Comparison of ENCODE assay signal across 8 mouse cellular contexts in the genomic region with DNA sequence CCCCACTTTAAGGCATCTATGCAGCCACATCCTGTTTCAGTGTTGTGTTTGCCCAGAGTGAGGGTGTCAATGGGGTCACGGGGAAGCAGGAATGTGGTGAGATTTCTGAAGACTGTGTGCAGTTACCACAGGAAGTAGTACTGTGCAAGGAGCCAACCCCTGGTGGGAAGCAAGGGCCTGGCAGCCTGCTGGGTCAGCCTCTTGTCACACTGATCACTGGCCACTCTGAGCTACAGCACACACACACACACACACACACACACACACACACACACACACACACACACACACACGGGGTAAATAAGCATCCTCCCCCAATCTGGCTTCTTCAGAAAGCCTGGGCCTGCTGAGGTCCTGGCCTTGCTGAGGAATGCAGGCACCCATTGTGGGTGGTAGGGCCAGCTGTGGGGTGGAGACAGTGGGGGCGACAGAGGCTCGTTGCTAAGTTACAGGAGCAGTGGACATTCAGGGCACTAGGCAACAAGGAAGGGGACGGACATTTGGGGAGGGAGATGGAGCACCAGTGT. TPM values are rescaled to one million over a fixed set of nuclear protein-coding genes. Genes with fewer than 3 reads are reported as not detected.
DNase-seq lines count a peak whose midpoint lies in the region; ATAC-seq and TF ChIP-seq lines count a peak whose summit lies in the region.

No protein-coding gene starts in this region.

- no peak for TF ChIP-seq POLR2A in limb, embryonic 14.5 days (IDR thresholded peaks at IDR 0.05; ENCODE audit: borderline replicate concordance, extremely low read depth, insufficient read depth, insufficient read length)

- H3K9ac ChIP-seq in forebrain, embryonic 13.5 days: peak overlapping the region; percentile 38
- H3K9ac ChIP-seq in limb, embryonic 14.5 days (ENCODE audit: low read depth, low read length, severe bottlenecking): 0 out of 2 replicates have a peak overlapping the region, but pooled peaks have one; percentile 12
- 0 out of 2 replicates have a peak overlapping the region, but pooled peaks have one; percentile 10 for H3K9ac ChIP-seq in midbrain, embryonic 16.5 days (ENCODE audit: low read depth, low read length)

- no peaks in the 10 kb centered on the region for H3K9me3 ChIP-seq in forebrain, embryonic 13.5 days (replicated peaks)
- H3K9me3 ChIP-seq in limb, embryonic 14.5 days (ENCODE audit: control insufficient read depth, low read length): no peaks in the 10 kb centered on the region
- H3K9me3 ChIP-seq in midbrain, embryonic 16.5 days (replicated peaks; ENCODE audit: control insufficient read depth, low read length, poor library complexity, severe bottlenecking): no peaks in the 10 kb centered on the region

- WGBS in forebrain, embryonic 13.5 days: 4% methylated on average over 5 of the region's 5 CpGs
- WGBS in limb, embryonic 14.5 days: 30% methylated on average over 4 of the region's 5 CpGs
- WGBS in midbrain, embryonic 16.5 days: 8% methylated on average over 4 of the region's 5 CpGs

- H3K4me2 ChIP-seq in forebrain, embryonic 13.5 days: no peak overlapping the region
- H3K4me2 ChIP-seq in limb, embryonic 14.5 days (replicated peaks; ENCODE audit: low read depth, low read length, severe bottlenecking): no peak overlapping the region
- H3K4me2 ChIP-seq in midbrain, embryonic 16.5 days (ENCODE audit: low read length): no peak overlapping the region

- DNase-seq in heart, adult 11 months: peak; percentile 96
- DNase-seq in heart, adult 8-10 months (ENCODE audit: low spot score): no peak
- DNase-seq in CD8-positive naive resting alpha-beta T cell, adult 2 months (ENCODE audit: low read depth in 2 of 2, low spot score in 2 of 2): peak; percentile 72 to 80
- no peak for DNase-seq in limb, embryonic 14.5 days (ENCODE audit: low spot score)
- DNase-seq in B cell, adult 2 months: no peak
- DNase-seq in urinary bladder, postnatal 36 days (ENCODE audit: low spot score in 2 of 2): no peak

- H3K27ac ChIP-seq in forebrain, embryonic 13.5 days: peak overlapping the region; percentile 99
- H3K27ac ChIP-seq in limb, embryonic 14.5 days (replicated peaks; ENCODE audit: low read depth, low read length): no peak overlapping the region
- peak overlapping the region; percentile 85 for H3K27ac ChIP-seq in midbrain, embryonic 16.5 days (ENCODE audit: low read length)

- no peak overlapping the region for H3K4me3 ChIP-seq in forebrain, embryonic 13.5 days
- no peak overlapping the region for H3K4me3 ChIP-seq in limb, embryonic 14.5 days (replicated peaks; ENCODE audit: low read length)
- no peak overlapping the region for H3K4me3 ChIP-seq in midbrain, embryonic 16.5 days (ENCODE audit: low read depth, low read length)

- ATAC-seq in forebrain, embryonic 13.5 days: no peak
- ATAC-seq in limb, embryonic 14.5 days (ENCODE audit: low FRiP score, low read depth): no peak
- no peak; the same call in 1 of the 2 replicates for ATAC-seq in midbrain, embryonic 16.5 days

- peaks cover 90% of the 10 kb centered on the region for H3K4me1 ChIP-seq in forebrain, embryonic 13.5 days
- H3K4me1 ChIP-seq in limb, embryonic 14.5 days (ENCODE audit: control insufficient read depth, insufficient read depth, low read length): peaks cover 23% of the 10 kb centered on the region
- H3K4me1 ChIP-seq in midbrain, embryonic 16.5 days (ENCODE audit: control insufficient read depth, insufficient read depth, low read length): peaks cover 37% of the 10 kb centered on the region

- H3K36me3 ChIP-seq in forebrain, embryonic 13.5 days (ENCODE audit: poor library complexity, severe bottlenecking): no peaks in the 10 kb centered on the region
- H3K36me3 ChIP-seq in limb, embryonic 14.5 days (ENCODE audit: control insufficient read depth, insufficient read depth, low read length): no peaks in the 10 kb centered on the region
- no peaks in the 10 kb centered on the region for H3K36me3 ChIP-seq in midbrain, embryonic 16.5 days (ENCODE audit: control insufficient read depth, insufficient read depth, low read length)

- H3K27me3 ChIP-seq in forebrain, embryonic 13.5 days: no peaks in the 10 kb centered on the region
- H3K27me3 ChIP-seq in limb, embryonic 14.5 days (ENCODE audit: control insufficient read depth, insufficient read depth, low read length): no peaks in the 10 kb centered on the region
- H3K27me3 ChIP-seq in midbrain, embryonic 16.5 days (ENCODE audit: control insufficient read depth, insufficient read depth, low read depth, low read length): no peaks in the 10 kb centered on the region

RNA-seq across cellular contexts. Expression of a gene that starts 13.5 kb away (rescaled TPM):
- total RNA-seq in heart, adult 8-10 months (2022): 1 to 10 TPM; 4.0 to 5.9 (median 4.9) TPM
- polyA plus RNA-seq in forebrain, embryonic 13.5 days (2015; fragmentation: Nextera tagmentation; extraction: Ambion mirVana): 10.7 and 12.2 TPM in 2 replicates
- polyA plus RNA-seq in limb, embryonic 14.5 days (2012; rRNA removed): 30.8 and 47.4 TPM in 2 replicates
- polyA plus RNA-seq in limb, embryonic 14.5 days (2014; fragmentation: Nextera tagmentation; extraction: Ambion mirVana): 7.2 and 7.3 TPM in 2 replicates
- polyA plus RNA-seq in midbrain, embryonic 16.5 days (2015; fragmentation: Nextera tagmentation; extraction: Ambion mirVana): 9.8 and 10.4 TPM in 2 replicates

RNA-seq across cellular contexts. Expression of a gene that starts 19.3 kb away (rescaled TPM):
- total RNA-seq in heart, adult 8-10 months (2022): 10 to 100 TPM; 57.4 to 70.8 (median 63.8) TPM
- polyA plus RNA-seq in forebrain, embryonic 13.5 days (2015; fragmentation: Nextera tagmentation; extraction: Ambion mirVana): 2,311 and 2,462 TPM in 2 replicates
- 133 and 168 TPM in 2 replicates for polyA plus RNA-seq in limb, embryonic 14.5 days (2012; rRNA removed)
- polyA plus RNA-seq in limb, embryonic 14.5 days (2014; fragmentation: Nextera tagmentation; extraction: Ambion mirVana): 94.7 and 106 TPM in 2 replicates
- 1,397 and 1,482 TPM in 2 replicates for polyA plus RNA-seq in midbrain, embryonic 16.5 days (2015; fragmentation: Nextera tagmentation; extraction: Ambion mirVana)

RNA-seq across cellular contexts. Expression of a gene that starts 21.6 kb away (rescaled TPM):
- total RNA-seq in heart, adult 8-10 months (2022): 10 to 100 TPM; 18.9 to 20.1 (median 19.6) TPM
- polyA plus RNA-seq in forebrain, embryonic 13.5 days (2015; fragmentation: Nextera tagmentation; extraction: Ambion mirVana): 62.1 and 62.8 TPM in 2 replicates
- 26.5 and 37.2 TPM in 2 replicates for polyA plus RNA-seq in limb, embryonic 14.5 days (2012; rRNA removed)
- polyA plus RNA-seq in limb, embryonic 14.5 days (2014; fragmentation: Nextera tagmentation; extraction: Ambion mirVana): 61.2 and 63.7 TPM in 2 replicates
- polyA plus RNA-seq in midbrain, embryonic 16.5 days (2015; fragmentation: Nextera tagmentation; extraction: Ambion mirVana): 70.4 and 71.8 TPM in 2 replicates

RNA-seq across cellular contexts. Expression of a gene that starts 21.7 kb away (rescaled TPM):
- total RNA-seq in heart, adult 8-10 months (2022): 10 to 100 TPM; 33.7 to 37.7 (median 35.0) TPM
- polyA plus RNA-seq in forebrain, embryonic 13.5 days (2015; fragmentation: Nextera tagmentation; extraction: Ambion mirVana): 52.6 and 56.2 TPM in 2 replicates
- 32.7 and 39.7 TPM in 2 replicates for polyA plus RNA-seq in limb, embryonic 14.5 days (2012; rRNA removed)
- polyA plus RNA-seq in limb, embryonic 14.5 days (2014; fragmentation: Nextera tagmentation; extraction: Ambion mirVana): 50.7 and 52.3 TPM in 2 replicates
- polyA plus RNA-seq in midbrain, embryonic 16.5 days (2015; fragmentation: Nextera tagmentation; extraction: Ambion mirVana): 52.3 and 56.8 TPM in 2 replicates

Comparison
In these comparisons a context has a peak if more than half of its experiments do, and no peak if none do; other contexts are left out.
1. DNase-seq: peak in heart, adult 11 months (single experiment) and CD8-positive naive resting alpha-beta T cell, adult 2 months (2 of 2); none in heart, adult 8-10 months (single experiment), limb, embryonic 14.5 days (single experiment), B cell, adult 2 months (0 of 2) and urinary bladder, postnatal 36 days (0 of 2).
2. Peak in every context shown above with its lines, with median percentiles within 50 percentile points of each other: H3K9ac ChIP-seq.